Mouse (Mus musculus) myocyte (in vitro differentiated cells): ENCODE measurements around the gene Ssrp1. TPM values are rescaled to one million over a fixed set of nuclear protein-coding genes. Genes with fewer than 3 reads are reported as not detected.

ENCODE experiments used
- H3K27me3 ChIP-seq: one replicate; pipeline ENCODE4 v1.6.1; 2011; ENCODE audit not compliant: control insufficient read depth, insufficient read depth, insufficient read length
- H3K36me3 ChIP-seq: one replicate; pipeline ENCODE4 v1.6.1; 2011; ENCODE audit not compliant: control insufficient read depth, insufficient read depth
- H3K4me2 ChIP-seq: one replicate; pipeline ENCODE4 v1.6.1; 2011; ENCODE audit warnings: low read depth, control low read depth
- H3K4me3 ChIP-seq: one replicate; pipeline ENCODE4 v1.5.1; 2011; ENCODE audit warnings: mild to moderate bottlenecking, control low read depth, moderate library complexity
- H3K79me2 ChIP-seq: one replicate; pipeline ENCODE4 v1.6.1; 2011; ENCODE audit not compliant: control insufficient read depth, insufficient read depth
- H3ac ChIP-seq: one replicate; pipeline ENCODE4 v1.6.1; 2011; ENCODE audit not compliant: control insufficient read depth, insufficient read length
- CEBPB ChIP-seq: IDR thresholded peaks from 2 replicates; pipeline ENCODE4 v1.6.1; 2011; ENCODE audit warnings: mild to moderate bottlenecking, moderate library complexity; ENCODE audit not compliant: poor library complexity, insufficient read depth, severe bottlenecking
- E2F4 ChIP-seq: IDR thresholded peaks from one replicate; pipeline ENCODE4 v1.6.1; 2011; ENCODE audit warnings: mild to moderate bottlenecking, control low read depth, moderate library complexity; ENCODE audit not compliant: insufficient read depth
- MAX ChIP-seq: IDR thresholded peaks from one replicate; pipeline ENCODE4 v1.6.1; 2011; ENCODE audit warnings: low read depth, mild to moderate bottlenecking, control low read depth
- MYOD1 ChIP-seq, 3 experiments: IDR thresholded peaks; one replicate each; pipeline ENCODE4 v1.6.1; 2011; ENCODE audit warnings: control low read depth in 2 of 3, low read depth in 2 of 3, mild to moderate bottlenecking in 2 of 3, moderate library complexity in 1 of 3; ENCODE audit not compliant: insufficient read length in 2 of 3, control insufficient read depth in 1 of 3
- MYOG ChIP-seq, 3 experiments: IDR thresholded peaks; one replicate each; pipeline ENCODE4 v1.6.1; 2011; ENCODE audit warnings: control low read depth in 2 of 3, low read depth in 2 of 3, mild to moderate bottlenecking in 2 of 3; ENCODE audit not compliant: insufficient read length in 2 of 3, control insufficient read depth in 1 of 3, insufficient read depth in 1 of 3
- POLR2A ChIP-seq: IDR thresholded peaks from one replicate; pipeline ENCODE4 v1.6.1; 2011; ENCODE audit warnings: low read depth, mild to moderate bottlenecking, control low read depth, moderate library complexity; ENCODE audit not compliant: insufficient read length
- POLR2AphosphoS2 ChIP-seq: IDR thresholded peaks from one replicate; pipeline ENCODE4 v1.6.1; 2011; ENCODE audit warnings: low read depth, control low read depth; ENCODE audit not compliant: insufficient read length
- REST ChIP-seq: IDR thresholded peaks from one replicate; pipeline ENCODE4 v1.6.1; 2011; ENCODE audit warnings: mild to moderate bottlenecking, control low read depth, moderate library complexity; ENCODE audit not compliant: insufficient read depth, insufficient read length
- SRF ChIP-seq: IDR thresholded peaks from one replicate; pipeline ENCODE4 v1.6.1; 2011; ENCODE audit warnings: low read depth; ENCODE audit not compliant: control insufficient read depth, insufficient read length
- TCF12 ChIP-seq: IDR thresholded peaks from one replicate; pipeline ENCODE4 v1.6.1; 2011; ENCODE audit warnings: mild to moderate bottlenecking, control low read depth; ENCODE audit not compliant: poor library complexity, insufficient read depth, severe bottlenecking
- TCF3 ChIP-seq: IDR thresholded peaks from one replicate; pipeline ENCODE4 v1.6.1; 2011; ENCODE audit warnings: low read depth, control low read depth; ENCODE audit not compliant: insufficient read length
- polyA plus RNA-seq: library from polyadenylated mRNA; unstranded; fragments of >200 nt; fragmentation: generic; extraction: Trizol; gene quantifications from one replicate; pipeline ENCODE4 v1.2.1, GENCODE M21; 2012; ENCODE audit warnings: missing spikeins

The Ssrp1 gene
- polyA plus RNA-seq, 1 experiment: 123 TPM

DNA sequence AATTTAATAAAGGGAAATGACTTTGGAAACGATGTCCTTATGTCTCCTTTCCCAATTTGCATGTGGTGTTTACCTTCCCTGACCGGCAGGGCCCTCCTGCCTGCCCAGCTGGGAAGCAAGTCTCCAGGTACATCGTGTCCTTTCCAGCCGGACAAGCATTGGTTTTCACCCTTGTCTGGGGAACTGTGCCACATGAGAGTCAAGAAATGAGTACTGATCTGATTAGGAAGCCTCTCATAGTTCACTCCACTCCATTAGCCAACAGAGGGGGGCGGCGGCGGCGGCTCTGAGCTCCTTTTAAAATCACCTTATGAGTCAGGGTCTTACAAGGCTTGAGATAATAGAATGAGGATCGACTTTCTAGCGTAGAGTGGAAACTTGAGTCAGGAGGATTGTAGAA is 10.0 kb downstream of the Ssrp1 start:
- no peaks in the 10 kb centered on the region for H3K27me3 ChIP-seq
- no peak for TF ChIP-seq MAX
- no peak for TF ChIP-seq CEBPB
- no peak for TF ChIP-seq REST
- no peak for TF ChIP-seq E2F4
- no peak for TF ChIP-seq TCF12
- H3K4me2 ChIP-seq: peak overlapping the region; percentile 64
- H3ac ChIP-seq: no peak overlapping the region
- peak overlapping the region; percentile 77 for H3K4me3 ChIP-seq
- H3K36me3 ChIP-seq: peaks cover 30% of the 10 kb centered on the region
- H3K79me2 ChIP-seq: peaks cover 28% of the 10 kb centered on the region

DNA sequence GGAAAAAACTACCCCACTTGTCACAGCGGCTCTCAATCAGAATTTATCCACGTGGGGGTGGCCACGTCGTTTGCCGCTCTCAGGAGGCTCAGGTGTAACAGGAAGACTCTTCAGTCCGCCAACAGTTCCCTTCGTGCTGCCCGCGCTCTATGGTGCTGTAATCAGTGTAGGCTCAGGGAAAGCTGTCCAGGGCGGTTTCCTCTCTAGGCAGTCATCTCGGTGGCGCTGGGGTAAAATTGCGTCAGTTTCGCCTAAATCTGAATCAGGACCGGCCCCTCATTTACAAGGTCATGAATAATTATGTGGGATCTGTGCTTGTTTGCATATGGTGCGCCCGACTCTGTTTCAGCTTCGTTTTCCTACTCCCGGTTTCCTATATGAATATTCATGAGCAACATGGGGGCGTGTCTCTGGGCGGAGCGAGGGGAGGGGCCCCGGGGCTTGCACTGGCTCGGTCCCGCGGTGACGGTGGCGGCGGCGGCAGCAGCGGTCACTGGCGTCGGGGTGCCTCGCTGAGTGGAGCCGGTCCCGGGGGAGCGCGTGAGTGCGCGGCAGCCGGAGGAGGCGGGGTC is 10.6 kb downstream of the Ssrp1 start, which contains the start of gene Tnks1bp1:
Gene Tnks1bp1 (plus strand): TSS at position 427 of the 572 bp plus-strand sequence.
- Histone ChIP-seq H3K27me3 (no peaks in the 10 kb centered on the region), H3K4me3 (peak within 1 kb of the TSS; percentile 77), H3K79me2 (peaks cover 34% of the 10 kb centered on the region), H3K36me3 (peaks cover 32% of the 10 kb centered on the region), H3ac (peak within 1 kb of the TSS; percentile 71), H3K4me2 (peak within 1 kb of the TSS; percentile 89)
- no peak for TF ChIP-seq TCF3
- TF ChIP-seq POLR2AphosphoS2: peak; percentile 86
- peak; percentile 6 for TF ChIP-seq SRF
- TF ChIP-seq MYOD1 (IDR thresholded peaks at IDR 0.05; ENCODE audit: control insufficient read depth in 1 of 3, insufficient read length in 2 of 3, low read depth in 2 of 3): peak in 1 of 3 experiments; percentile 33
- TF ChIP-seq MAX: no peak
- TF ChIP-seq POLR2A: peak; percentile 75
- peak in 1 of 3 experiments; percentile 4 for TF ChIP-seq MYOG (IDR thresholded peaks at IDR 0.05; ENCODE audit: control insufficient read depth in 1 of 3, insufficient read depth in 1 of 3, insufficient read length in 2 of 3, low read depth in 2 of 3)
- no peak for TF ChIP-seq REST
- TF ChIP-seq CEBPB: peak; percentile 82
- peak; percentile 3 for TF ChIP-seq E2F4

- peak overlapping the region; percentile 77 for H3K4me3 ChIP-seq
- peak overlapping the region; percentile 89 for H3K4me2 ChIP-seq
- peak; percentile 65 for TF ChIP-seq POLR2A
- peak; percentile 51 for TF ChIP-seq POLR2AphosphoS2
- TF ChIP-seq MYOG (IDR thresholded peaks at IDR 0.05; ENCODE audit: control insufficient read depth in 1 of 3, insufficient read depth in 1 of 3, insufficient read length in 2 of 3, low read depth in 2 of 3): no peak
- peaks cover 39% of the 10 kb centered on the region for H3K79me2 ChIP-seq
- peaks cover 29% of the 10 kb centered on the region for H3K36me3 ChIP-seq
- peak overlapping the region; percentile 71 for H3ac ChIP-seq
- no peaks in the 10 kb centered on the region for H3K27me3 ChIP-seq
These were observed 11.2 kb downstream of the Ssrp1 start for GRCm38 (mm10) chr2:85048168-85048751.

GRCm38 (mm10) chr2:85049277-85049676 is 12.2 kb downstream of the Ssrp1 start:
- H3K79me2 ChIP-seq: peaks cover 49% of the 10 kb centered on the region
- no peak for TF ChIP-seq E2F4
- TF ChIP-seq SRF: no peak
- TF ChIP-seq TCF3: no peak
- peak in 1 of 3 experiments; percentile 38 for TF ChIP-seq MYOG (IDR thresholded peaks at IDR 0.05; ENCODE audit: control insufficient read depth in 1 of 3, insufficient read depth in 1 of 3, insufficient read length in 2 of 3, low read depth in 2 of 3)
- no peak for TF ChIP-seq MAX
- TF ChIP-seq POLR2A: no peak
- peaks cover 36% of the 10 kb centered on the region for H3K36me3 ChIP-seq
- peak overlapping the region; percentile 77 for H3K4me3 ChIP-seq
- no peaks in the 10 kb centered on the region for H3K27me3 ChIP-seq
- H3ac ChIP-seq: no peak overlapping the region
- peak overlapping the region; percentile 89 for H3K4me2 ChIP-seq

- Histone ChIP-seq H3K4me3 (peak overlapping the region; percentile 77), H3K79me2 (peaks cover 55% of the 10 kb centered on the region), H3ac (peak overlapping the region; percentile 20), H3K36me3 (peaks cover 39% of the 10 kb centered on the region), H3K4me2 (peak overlapping the region; percentile 89), H3K27me3 (no peaks in the 10 kb centered on the region)
- TF ChIP-seq TCF12 (no peak), CEBPB (0 out of 2 replicates have a peak, but pooled peaks have one; percentile 11), REST (no peak), E2F4 (no peak), POLR2A (peak; percentile 45)
These were observed 13.1 kb downstream of the Ssrp1 start for GRCm38 (mm10) chr2:85050001-85050634.
